In genomic region chr2:155634562-155634961, GRCm38 (mm10) we compare ENCODE assay signal across 31 mouse cellular contexts. TPM values are rescaled to one million over a fixed set of nuclear protein-coding genes. Genes with fewer than 3 reads are reported as not detected.
A peak's percentile ranks its signal among the peaks of the same experiment; 100 is the strongest.
DNase-seq lines count a peak whose midpoint lies in the region; ATAC-seq lines count a peak whose summit lies in the region.
"Had no signal": no experiment of that assay in that cellular context is flagged by ENCODE, and none has a peak within 500 bp of the region (broad histone marks: within the 10 kb centered on the region; RNA-seq: fewer than 3 reads in every experiment).

No protein-coding gene starts in this region.

- no peak overlapping the region for H3K4me2 ChIP-seq in heart, embryonic 13.5 days
- H3K4me2 ChIP-seq in midbrain, embryonic 11.5 days: no peak overlapping the region
- no peak overlapping the region for H3K4me2 ChIP-seq in midbrain, embryonic 13.5 days (replicated peaks)
- H3K4me2 ChIP-seq: hindbrain, embryonic 15.5 days; midbrain, embryonic 15.5 days; stomach, embryonic 15.5 days had no signal

- peaks cover 24% of the 10 kb centered on the region for H3K4me1 ChIP-seq in heart, embryonic 13.5 days
- peaks cover 5% of the 10 kb centered on the region for H3K4me1 ChIP-seq in midbrain, embryonic 11.5 days (ENCODE audit: control insufficient read depth, insufficient read depth, low read length)
- peaks cover 22% of the 10 kb centered on the region for H3K4me1 ChIP-seq in midbrain, embryonic 13.5 days (replicated peaks)

- peak; percentile 74 for DNase-seq in adrenal gland, postnatal 14 days
- DNase-seq in adrenal gland, adult 2 months: no peak
- DNase-seq in cerebellum, postnatal 25 days: peak; percentile 43 to 56
- DNase-seq in cerebellum, adult 8-10 months: no peak
- DNase-seq in heart, adult 9 months (ENCODE audit: low spot score in 2 of 2): no peak
- peak; percentile 2 for DNase-seq in midbrain, embryonic 11.5 days (ENCODE audit: low spot score, missing footprints)
- DNase-seq: adrenal gland, postnatal 25 days; gastrocnemius, adult 2 months; gastrocnemius, postnatal 36 days; kidney, adult 11 months; kidney, postnatal 14 days; liver; lung, adult 2 months; lung, postnatal 10 days; right cerebral cortex, postnatal 25 days; thymus, postnatal 14 days had no signal

- no peak overlapping the region for H3K4me3 ChIP-seq in heart, embryonic 13.5 days
- H3K4me3 ChIP-seq in midbrain, embryonic 11.5 days (ENCODE audit: low read depth, low read length): no peak overlapping the region
- H3K4me3 ChIP-seq in midbrain, embryonic 13.5 days (replicated peaks): no peak overlapping the region
- H3K4me3 ChIP-seq: erythroblast, embryonic 14.5 days; gastrocnemius, adult 2 months; hindbrain, embryonic 10.5 days; hindbrain, embryonic 15.5 days; midbrain, embryonic 15.5 days; stomach, embryonic 15.5 days had no signal

- peak overlapping the region; percentile 6; the same call in 1 of the 2 replicates for H3K9ac ChIP-seq in heart, embryonic 13.5 days
- H3K9ac ChIP-seq in midbrain, embryonic 11.5 days (ENCODE audit: low read length): no peak overlapping the region
- no peak overlapping the region for H3K9ac ChIP-seq in midbrain, embryonic 13.5 days (replicated peaks)
- H3K9ac ChIP-seq: hindbrain, embryonic 15.5 days; liver, embryonic 14.5 days; midbrain, embryonic 15.5 days; stomach, embryonic 15.5 days had no signal

- H3K27me3 ChIP-seq in heart, embryonic 13.5 days (replicated peaks): peaks cover 38% of the 10 kb centered on the region
- peaks cover 34% of the 10 kb centered on the region for H3K27me3 ChIP-seq in midbrain, embryonic 11.5 days (ENCODE audit: control insufficient read depth, insufficient read depth, low read length)
- peaks cover 54% of the 10 kb centered on the region for H3K27me3 ChIP-seq in midbrain, embryonic 13.5 days

- peaks cover 100% of the 10 kb centered on the region for H3K36me3 ChIP-seq in heart, embryonic 13.5 days
- peaks cover 15% of the 10 kb centered on the region for H3K36me3 ChIP-seq in midbrain, embryonic 11.5 days (ENCODE audit: control insufficient read depth, insufficient read depth, low read length)
- H3K36me3 ChIP-seq in midbrain, embryonic 13.5 days: peaks cover 87% of the 10 kb centered on the region

- H3K9me3 ChIP-seq in heart, embryonic 13.5 days: no peaks in the 10 kb centered on the region
- no peaks in the 10 kb centered on the region for H3K9me3 ChIP-seq in midbrain, embryonic 11.5 days (ENCODE audit: control insufficient read depth, low read length)
- H3K9me3 ChIP-seq in midbrain, embryonic 13.5 days: no peaks in the 10 kb centered on the region
- H3K9me3 ChIP-seq: G1E; hindbrain, embryonic 10.5 days; hindbrain, embryonic 15.5 days; midbrain, embryonic 15.5 days; stomach, embryonic 15.5 days had no signal

- no peak for ATAC-seq in heart, embryonic 13.5 days (ENCODE audit: extremely low read depth, insufficient number of reproducible peaks, low FRiP score, low TSS enrichment)
- ATAC-seq in midbrain, embryonic 11.5 days (ENCODE audit: low FRiP score): no peak
- ATAC-seq in midbrain, embryonic 13.5 days: no peak
- ATAC-seq: forebrain, embryonic 16.5 days; inflammation-experienced regulatory T-cells, adult 6 months; midbrain, embryonic 15.5 days had no signal

- H3K27ac ChIP-seq in heart, embryonic 13.5 days (replicated peaks): peak overlapping the region; percentile 55
- H3K27ac ChIP-seq in midbrain, embryonic 11.5 days (ENCODE audit: low read depth, low read length): no peak overlapping the region
- H3K27ac ChIP-seq in midbrain, embryonic 13.5 days: no peak overlapping the region
- H3K27ac ChIP-seq: gastrocnemius, adult 2 months; hindbrain, embryonic 10.5 days; hindbrain, embryonic 15.5 days; liver, embryonic 14.5 days; macrophage; midbrain, embryonic 15.5 days; stomach, embryonic 15.5 days had no signal

- whole genome bisulfite sequencing in heart, embryonic 13.5 days: 84% methylated on average over 8 of the region's 8 CpGs
- 92% methylated on average over 8 of the region's 8 CpGs for WGBS in midbrain, embryonic 11.5 days
- WGBS in midbrain, embryonic 13.5 days: 91% methylated on average over 8 of the region's 8 CpGs

RNA-seq across cellular contexts. Expression of gene Myh7b, which starts 23.6 kb away (rescaled TPM):
- 0.08 and 0.74 TPM in 2 replicates for total RNA-seq in adrenal gland, postnatal 14 days (2021)
- under 1 TPM; 0.10 to 0.20 TPM for total RNA-seq in adrenal gland, adult 2 months (2021)
- 0.40 TPM in 1 of 2 replicates, not detected in the other for polyA plus RNA-seq in adrenal gland, adult 2 months (2012; rRNA removed)
- 17.7 and 21.2 TPM in 2 replicates for polyA plus RNA-seq in heart, embryonic 13.5 days (2015; fragmentation: Nextera tagmentation; extraction: Ambion mirVana)
- 0.59 and 0.63 TPM in 2 replicates for polyA plus RNA-seq in midbrain, embryonic 11.5 days (2014; fragmentation: Nextera tagmentation; extraction: Ambion mirVana)
- polyA plus RNA-seq in midbrain, embryonic 13.5 days (2015; fragmentation: Nextera tagmentation; extraction: Ambion mirVana): 0.97 and 1.1 TPM in 2 replicates
- total RNA-seq: megakaryocyte-erythroid progenitor cell, adult 5-6 weeks; neutrophil, adult 5-6 weeks had no signal
- polyA plus RNA-seq: macrophage; urinary bladder, adult 2 months had no signal

RNA-seq across cellular contexts. Expression of gene Gss, which starts 42.0 kb away (rescaled TPM):
- total RNA-seq in adrenal gland, postnatal 14 days (2021): 46.6 and 48.4 TPM in 2 replicates
- 10 to 100 TPM; 53.7 to 98.5 TPM for total RNA-seq in adrenal gland, adult 2 months (2021)
- 67.6 and 101 TPM in 2 replicates for polyA plus RNA-seq in adrenal gland, adult 2 months (2012; rRNA removed)
- 24.2 and 25.6 TPM in 2 replicates for polyA plus RNA-seq in heart, embryonic 13.5 days (2015; fragmentation: Nextera tagmentation; extraction: Ambion mirVana)
- polyA plus RNA-seq in midbrain, embryonic 11.5 days (2014; fragmentation: Nextera tagmentation; extraction: Ambion mirVana): 14.7 and 17.5 TPM in 2 replicates
- polyA plus RNA-seq in midbrain, embryonic 13.5 days (2015; fragmentation: Nextera tagmentation; extraction: Ambion mirVana): 15.8 and 16.0 TPM in 2 replicates

RNA-seq across cellular contexts. Expression of gene Trpc4ap, which starts 57.6 kb away (rescaled TPM):
- total RNA-seq in adrenal gland, postnatal 14 days (2021): 110 and 124 TPM in 2 replicates
- total RNA-seq in adrenal gland, adult 2 months (2021): 100 to 1,000 TPM; 125 to 152 TPM
- polyA plus RNA-seq in adrenal gland, adult 2 months (2012; rRNA removed): 205 and 228 TPM in 2 replicates
- polyA plus RNA-seq in heart, embryonic 13.5 days (2015; fragmentation: Nextera tagmentation; extraction: Ambion mirVana): 87.0 and 93.9 TPM in 2 replicates
- polyA plus RNA-seq in midbrain, embryonic 11.5 days (2014; fragmentation: Nextera tagmentation; extraction: Ambion mirVana): 138 and 144 TPM in 2 replicates
- 157 and 169 TPM in 2 replicates for polyA plus RNA-seq in midbrain, embryonic 13.5 days (2015; fragmentation: Nextera tagmentation; extraction: Ambion mirVana)

Comparison
In these comparisons a context has a peak if more than half of its experiments do, and no peak if none do; other contexts are left out.
1. DNase-seq: peak in adrenal gland, postnatal 14 days (single experiment), cerebellum, postnatal 25 days (2 of 2) and midbrain, embryonic 11.5 days (single experiment); none in adrenal gland, adult 2 months (single experiment), cerebellum, adult 8-10 months (single experiment) and heart, adult 9 months (0 of 2).